Mouse (Mus musculus): ENCODE results near the gene Plekha3. TPM values are rescaled to one million over a fixed set of nuclear protein-coding genes. Genes with fewer than 3 reads are reported as not detected.

Plekha3 gene
- polyA plus RNA-seq, 1 experiment, result 13.1 TPM

DNA sequence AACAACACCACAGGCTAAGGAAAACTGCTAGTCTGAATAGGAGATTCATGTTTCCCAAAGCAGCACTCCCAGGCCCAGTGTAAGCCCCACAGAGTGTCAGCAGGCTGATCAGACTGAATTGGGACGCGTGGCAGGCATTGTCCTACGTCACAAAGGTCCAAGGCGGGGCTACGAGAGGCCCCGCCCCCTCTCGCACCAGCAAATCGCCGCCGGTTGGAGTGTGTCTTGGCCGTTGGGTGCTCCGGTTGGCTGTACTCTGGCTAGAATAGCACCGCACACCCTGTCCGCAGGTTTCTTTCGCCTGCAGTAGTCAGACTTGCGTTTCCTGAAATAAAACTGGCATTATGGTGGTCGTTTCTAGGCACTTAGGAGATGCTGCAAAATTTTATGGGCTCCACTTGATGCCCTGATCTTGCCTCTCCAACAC, 2.1 kb upstream of the Plekha3 start, which contains the start of gene Fkbp7:
Fkbp7 (minus strand) TSS at position 151 of the 427 bp plus-strand sequence.
- Histone ChIP-seq H3ac (ENCODE audit: control insufficient read depth, insufficient read length) (no peak within 1 kb of the TSS), H3K27me3 (ENCODE audit: control insufficient read depth, insufficient read depth, insufficient read length) (no peaks in the 10 kb centered on the region), H3K4me2 (ENCODE audit: low read depth) (peak within 1 kb of the TSS; percentile 77), H3K36me3 (ENCODE audit: control insufficient read depth, insufficient read depth) (no peaks in the 10 kb centered on the region), H3K4me3 (peak within 1 kb of the TSS; percentile 33), H3K79me2 (ENCODE audit: control insufficient read depth, insufficient read depth) (peaks cover 25% of the 10 kb centered on the region)
- TF ChIP-seq MYOG (IDR thresholded peaks at IDR 0.05; ENCODE audit: control insufficient read depth in 1 of 3, insufficient read depth in 1 of 3, insufficient read length in 2 of 3, low read depth in 2 of 3), result no peak
- no peak for TF ChIP-seq MYOD1 (IDR thresholded peaks at IDR 0.05; ENCODE audit: control insufficient read depth in 1 of 3, insufficient read length in 2 of 3, low read depth in 2 of 3)
- peak; percentile 95 for TF ChIP-seq POLR2AphosphoS2 (IDR thresholded peaks at IDR 0.05; ENCODE audit: insufficient read length, low read depth)
- TF ChIP-seq POLR2A (IDR thresholded peaks at IDR 0.05; ENCODE audit: insufficient read length, low read depth), result peak; percentile 96
- TF ChIP-seq REST (IDR thresholded peaks at IDR 0.05; ENCODE audit: insufficient read depth, insufficient read length), result peak; percentile 2
- no peak for TF ChIP-seq SRF (IDR thresholded peaks at IDR 0.05; ENCODE audit: control insufficient read depth, insufficient read length, low read depth)

DNA sequence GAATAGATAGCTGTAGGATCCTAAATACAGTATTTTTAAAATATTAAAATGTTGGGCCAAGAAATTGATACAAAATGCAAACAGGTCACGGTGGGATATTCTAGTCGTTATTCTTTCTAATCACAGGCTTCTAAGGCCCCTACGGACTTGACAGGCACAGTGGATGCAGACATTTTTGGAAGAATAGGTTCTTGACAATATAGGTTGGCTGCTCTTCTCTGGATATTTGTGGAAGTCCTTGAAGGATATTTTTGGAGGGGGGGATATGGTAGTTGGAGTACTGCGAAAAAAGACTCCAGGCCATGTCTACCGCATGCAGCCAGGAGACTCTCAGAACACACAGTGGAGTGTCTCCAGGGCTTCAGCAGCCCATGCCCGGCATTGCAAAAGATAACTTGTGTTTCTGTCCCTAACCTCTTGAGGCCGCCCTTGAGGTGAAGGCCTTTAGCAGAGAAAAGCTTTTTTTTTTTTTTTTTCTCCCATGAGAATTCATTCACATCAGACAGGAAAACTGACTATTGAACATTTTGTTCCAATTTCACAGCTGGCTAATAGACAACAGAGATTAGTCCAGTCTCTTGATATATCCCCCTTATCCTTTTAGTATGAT, 1.5 kb upstream of the Plekha3 start:
- Histone ChIP-seq H3K79me2 (ENCODE audit: control insufficient read depth, insufficient read depth) (peaks cover 31% of the 10 kb centered on the region), H3K4me3 (peak overlapping the region; percentile 33), H3K4me2 (ENCODE audit: low read depth) (peak overlapping the region; percentile 77), H3K36me3 (ENCODE audit: control insufficient read depth, insufficient read depth) (no peaks in the 10 kb centered on the region), H3K27me3 (ENCODE audit: control insufficient read depth, insufficient read depth, insufficient read length) (no peaks in the 10 kb centered on the region), H3ac (ENCODE audit: control insufficient read depth, insufficient read length) (no peak overlapping the region)
- TF ChIP-seq REST (IDR thresholded peaks at IDR 0.05; ENCODE audit: insufficient read depth, insufficient read length) (no peak), MYOD1 (IDR thresholded peaks at IDR 0.05; ENCODE audit: control insufficient read depth in 1 of 3, insufficient read length in 2 of 3, low read depth in 2 of 3) (no peak), TCF12 (IDR thresholded peaks at IDR 0.05; ENCODE audit: insufficient read depth, poor library complexity, severe bottlenecking) (no peak), TCF3 (IDR thresholded peaks at IDR 0.05; ENCODE audit: insufficient read length, low read depth) (no peak), POLR2AphosphoS2 (IDR thresholded peaks at IDR 0.05; ENCODE audit: insufficient read length, low read depth) (no peak), USF1 (IDR thresholded peaks at IDR 0.05; ENCODE audit: low read depth) (no peak), CEBPB (IDR thresholded peaks at IDR 0.05; ENCODE audit: insufficient read depth, poor library complexity, severe bottlenecking) (no peak), POLR2A (IDR thresholded peaks at IDR 0.05; ENCODE audit: insufficient read length, low read depth) (no peak), SRF (IDR thresholded peaks at IDR 0.05; ENCODE audit: control insufficient read depth, insufficient read length, low read depth) (no peak), MYOG (IDR thresholded peaks at IDR 0.05; ENCODE audit: control insufficient read depth in 1 of 3, insufficient read depth in 1 of 3, insufficient read length in 2 of 3, low read depth in 2 of 3) (no peak), E2F4 (IDR thresholded peaks at IDR 0.05; ENCODE audit: insufficient read depth) (no peak), MAX (IDR thresholded peaks at IDR 0.05; ENCODE audit: low read depth) (no peak)

DNA sequence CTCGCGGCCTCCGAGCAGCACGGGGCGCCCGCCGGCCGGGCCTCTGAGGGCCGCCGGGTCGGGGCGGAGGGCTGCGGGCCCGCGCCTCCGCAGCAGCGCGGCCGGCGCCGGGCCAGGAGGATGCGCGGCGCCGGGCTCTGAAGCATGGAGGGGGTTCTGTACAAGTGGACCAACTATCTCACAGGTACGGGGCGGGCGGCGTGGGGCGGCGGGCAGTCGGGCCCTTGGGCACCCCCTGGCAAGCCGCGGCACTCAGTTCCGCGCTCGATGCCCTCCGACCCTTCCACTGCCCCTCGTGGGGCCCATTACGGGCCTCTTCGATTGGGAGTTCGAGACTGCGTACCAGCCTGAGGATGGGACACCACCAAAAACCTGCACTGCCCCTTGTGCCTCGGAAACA, 370 bp downstream of the Plekha3 start:
- H3ac ChIP-seq (ENCODE audit: control insufficient read depth, insufficient read length), result peak overlapping the region; percentile 8
- peaks cover 3% of the 10 kb centered on the region for H3K36me3 ChIP-seq (ENCODE audit: control insufficient read depth, insufficient read depth)
- peaks cover 50% of the 10 kb centered on the region for H3K79me2 ChIP-seq (ENCODE audit: control insufficient read depth, insufficient read depth)
- H3K27me3 ChIP-seq (ENCODE audit: control insufficient read depth, insufficient read depth, insufficient read length), result no peaks in the 10 kb centered on the region
- H3K4me2 ChIP-seq (ENCODE audit: low read depth), result peak overlapping the region; percentile 91
- TF ChIP-seq E2F4 (IDR thresholded peaks at IDR 0.05; ENCODE audit: insufficient read depth), result no peak
- no peak for TF ChIP-seq MYOG (IDR thresholded peaks at IDR 0.05; ENCODE audit: control insufficient read depth in 1 of 3, insufficient read depth in 1 of 3, insufficient read length in 2 of 3, low read depth in 2 of 3)
- TF ChIP-seq MYOD1 (IDR thresholded peaks at IDR 0.05; ENCODE audit: control insufficient read depth in 1 of 3, insufficient read length in 2 of 3, low read depth in 2 of 3), result no peak
- TF ChIP-seq POLR2AphosphoS2 (IDR thresholded peaks at IDR 0.05; ENCODE audit: insufficient read length, low read depth), result no peak
- TF ChIP-seq SRF (IDR thresholded peaks at IDR 0.05; ENCODE audit: control insufficient read depth, insufficient read length, low read depth), result no peak
- TF ChIP-seq TCF12 (IDR thresholded peaks at IDR 0.05; ENCODE audit: insufficient read depth, poor library complexity, severe bottlenecking), result no peak
- no peak for TF ChIP-seq USF1 (IDR thresholded peaks at IDR 0.05; ENCODE audit: low read depth)
- TF ChIP-seq REST (IDR thresholded peaks at IDR 0.05; ENCODE audit: insufficient read depth, insufficient read length), result no peak
- TF ChIP-seq TCF3 (IDR thresholded peaks at IDR 0.05; ENCODE audit: insufficient read length, low read depth), result no peak
- no peak for TF ChIP-seq CEBPB (IDR thresholded peaks at IDR 0.05; ENCODE audit: insufficient read depth, poor library complexity, severe bottlenecking)
- no peak for TF ChIP-seq MAX (IDR thresholded peaks at IDR 0.05; ENCODE audit: low read depth)
- TF ChIP-seq POLR2A (IDR thresholded peaks at IDR 0.05; ENCODE audit: insufficient read length, low read depth), result no peak
- H3K4me3 ChIP-seq, result peak overlapping the region; percentile 37

- Histone ChIP-seq H3K79me2 (ENCODE audit: control insufficient read depth, insufficient read depth) (peaks cover 53% of the 10 kb centered on the region), H3K4me2 (ENCODE audit: low read depth) (peak overlapping the region; percentile 91), H3K4me3 (peak overlapping the region; percentile 37), H3K36me3 (ENCODE audit: control insufficient read depth, insufficient read depth) (peaks cover 7% of the 10 kb centered on the region), H3ac (ENCODE audit: control insufficient read depth, insufficient read length) (peak overlapping the region; percentile 8), H3K27me3 (ENCODE audit: control insufficient read depth, insufficient read depth, insufficient read length) (no peaks in the 10 kb centered on the region)
- TF ChIP-seq MAX (IDR thresholded peaks at IDR 0.05; ENCODE audit: low read depth), result no peak
- no peak for TF ChIP-seq TCF3 (IDR thresholded peaks at IDR 0.05; ENCODE audit: insufficient read length, low read depth)
- TF ChIP-seq CEBPB (IDR thresholded peaks at IDR 0.05; ENCODE audit: insufficient read depth, poor library complexity, severe bottlenecking), result no peak
- no peak for TF ChIP-seq MYOD1 (IDR thresholded peaks at IDR 0.05; ENCODE audit: control insufficient read depth in 1 of 3, insufficient read length in 2 of 3, low read depth in 2 of 3)
- no peak for TF ChIP-seq USF1 (IDR thresholded peaks at IDR 0.05; ENCODE audit: low read depth)
- TF ChIP-seq POLR2AphosphoS2 (IDR thresholded peaks at IDR 0.05; ENCODE audit: insufficient read length, low read depth), result no peak
- TF ChIP-seq E2F4 (IDR thresholded peaks at IDR 0.05; ENCODE audit: insufficient read depth), result no peak
- no peak for TF ChIP-seq REST (IDR thresholded peaks at IDR 0.05; ENCODE audit: insufficient read depth, insufficient read length)
- no peak for TF ChIP-seq POLR2A (IDR thresholded peaks at IDR 0.05; ENCODE audit: insufficient read length, low read depth)
- TF ChIP-seq TCF12 (IDR thresholded peaks at IDR 0.05; ENCODE audit: insufficient read depth, poor library complexity, severe bottlenecking), result no peak
- TF ChIP-seq SRF (IDR thresholded peaks at IDR 0.05; ENCODE audit: control insufficient read depth, insufficient read length, low read depth), result no peak
Measured at GRCm38 (mm10) chr2:76675949-76676348, 868 bp downstream of the Plekha3 start.

All from myocyte (in vitro differentiated cells).